Mouse (Mus musculus) urinary bladder, postnatal 25 days (tissue): ENCODE measurements around the gene Zfp467.

Experiments used
- DNase-seq: peaks from one replicate; pipeline ENCODE4 v3.0.0; 2022; ENCODE audit warnings: low spot score

Zfp467 gene

GRCm38 (mm10) chr6:48411193-48412092 lies 34.2 kb downstream of the Zfp467 start:
- DNase-seq, result no peak

GRCm38 (mm10) chr6:48410551-48410950 lies 35.1 kb downstream of the Zfp467 start:
- DNase-seq, result no peak

GRCm38 (mm10) chr6:48409726-48410343 lies 35.8 kb downstream of the Zfp467 start:
- DNase-seq, result no peak

DNA sequence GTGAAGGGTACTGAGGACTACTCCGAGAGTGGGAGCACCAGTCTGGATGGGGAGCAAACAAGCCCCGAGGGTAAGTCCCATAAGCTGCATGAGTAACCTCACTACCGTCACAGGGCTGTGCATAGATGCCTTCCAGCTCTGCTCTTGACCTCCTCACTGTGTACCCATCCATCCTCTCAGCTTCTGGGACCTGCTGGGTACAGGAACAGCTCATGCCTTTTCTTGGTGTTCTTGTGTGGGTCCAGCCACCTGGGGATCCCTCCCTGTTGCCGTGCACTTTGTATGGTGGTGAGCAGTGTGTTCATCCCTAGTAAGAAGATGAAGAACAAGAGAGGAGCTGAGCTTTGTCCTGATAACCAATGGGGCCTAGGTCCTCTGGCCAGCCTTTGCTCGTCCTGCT lies 41.6 kb downstream of the Zfp467 start:
- DNase-seq, result no peak

GRCm38 (mm10) chr6:48399906-48400305 lies 45.7 kb downstream of the Zfp467 start:
- no peak for DNase-seq

- no peak for DNase-seq
Observed at GRCm38 (mm10) chr6:48397336-48397735, 48.3 kb downstream of the Zfp467 start.

GRCm38 (mm10) chr6:48396686-48397085 lies 48.9 kb downstream of the Zfp467 start:
- DNase-seq, result no peak

GRCm38 (mm10) chr6:48396008-48396595 lies 49.5 kb downstream of the Zfp467 start:
- no peak for DNase-seq

- DNase-seq, result peak; percentile 77
Observed at GRCm38 (mm10) chr6:48395105-48396007, 50.3 kb downstream of the Zfp467 start, which contains the start of gene Krba1. Gene Krba1, plus strand, starts transcription at chr6:48395586.

DNA sequence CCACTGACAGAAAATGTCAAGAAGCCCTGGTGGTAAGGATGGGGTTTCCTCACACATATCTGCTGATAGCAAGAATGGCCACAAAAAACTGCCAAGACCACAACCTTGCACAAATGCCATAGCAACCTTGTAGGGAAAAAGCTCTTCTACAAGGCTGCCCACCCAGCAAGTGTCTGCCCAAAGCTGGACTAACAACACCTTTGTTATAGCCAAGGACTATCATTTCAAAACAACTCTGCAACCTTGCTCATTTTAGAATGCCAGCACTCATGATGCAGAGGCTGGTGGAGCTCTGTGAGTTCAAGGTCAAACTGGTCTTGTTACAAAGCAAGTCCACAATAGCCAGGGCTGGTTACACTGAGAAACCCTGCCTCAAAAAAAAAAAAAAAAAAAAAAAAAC lies 51.8 kb downstream of the Zfp467 start:
- no peak for DNase-seq

DNA sequence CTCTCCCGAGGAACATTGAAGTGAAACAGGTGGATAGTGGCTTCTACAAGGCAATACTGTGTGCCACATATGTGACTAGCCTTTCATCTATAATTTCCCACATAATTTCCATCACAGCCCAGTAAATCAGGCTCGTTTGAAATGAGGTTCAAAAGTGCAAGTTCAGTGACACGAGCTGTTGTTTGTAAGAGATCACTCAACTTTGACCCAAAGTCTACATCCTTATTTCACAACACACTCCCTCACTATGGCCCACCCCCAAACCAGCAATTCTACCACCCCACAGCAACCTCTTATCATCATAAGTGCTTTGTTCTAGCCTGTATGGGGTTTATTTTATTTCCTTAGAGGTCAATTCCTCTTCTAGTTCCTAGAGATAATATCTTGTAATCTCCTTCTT lies 57.4 kb downstream of the Zfp467 start:
- no peak for DNase-seq
